Mouse (Mus musculus) spleen, postnatal 36 days (tissue): ENCODE data around the gene Efcab8.

Source experiments
- DNase-seq, 2 experiments: peaks; one replicate each; pipeline ENCODE4 v3.0.0; 2022; ENCODE audit warnings: low spot score in 2 of 2, mixed read lengths in 1 of 2

The Efcab8 gene

DNA sequence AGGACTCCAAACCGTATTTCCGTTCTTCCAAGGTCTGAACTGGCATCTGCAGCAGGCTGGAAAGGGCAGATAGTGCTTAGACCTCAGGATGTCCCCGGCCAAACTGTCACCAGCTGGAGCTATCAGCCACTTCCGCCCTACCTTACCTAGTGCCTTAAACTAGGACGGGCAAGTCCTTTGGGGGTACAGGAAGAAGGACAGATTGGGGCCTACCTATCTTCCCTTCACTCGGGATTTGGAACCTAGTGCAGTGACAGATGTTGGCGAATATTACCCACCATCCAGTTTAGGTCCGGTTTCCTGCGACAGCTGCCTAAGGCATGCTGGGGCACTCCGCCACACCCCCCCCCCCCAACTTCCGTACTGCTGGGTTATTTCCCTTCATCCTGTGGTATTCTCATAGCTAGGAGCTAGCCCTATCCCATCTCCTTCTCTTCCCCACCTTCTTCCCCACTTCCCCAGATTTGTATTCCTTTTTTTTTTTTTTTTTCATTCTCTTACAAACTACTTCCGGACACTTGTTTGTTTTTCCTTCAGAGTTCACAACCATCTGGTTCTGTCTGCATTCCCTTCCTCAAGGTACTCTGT lies at the start of gene Efcab8:
TSS of gene Efcab8 (plus strand) at position 538 of the 588 bp plus-strand sequence.
- DNase-seq = peak; percentile 23 to 28

DNA sequence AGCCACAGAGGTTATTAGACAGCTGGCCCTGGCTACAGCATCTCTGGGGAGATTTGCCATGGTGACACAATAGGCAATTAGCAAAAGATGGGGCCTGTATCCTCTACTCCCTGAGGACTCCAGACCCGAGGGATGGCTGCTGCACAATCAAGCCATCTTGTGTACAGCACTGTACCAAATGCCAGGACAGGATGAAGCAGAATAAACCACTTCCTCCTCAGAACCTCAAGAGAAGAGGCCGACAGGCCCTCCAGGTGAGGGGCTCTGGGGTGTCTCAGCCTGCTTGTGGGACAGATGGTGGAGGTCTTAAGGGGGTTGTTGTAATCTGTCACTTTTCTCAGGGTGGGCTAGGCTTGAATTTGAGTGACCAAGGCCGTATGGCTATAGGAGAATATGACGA lies 45.7 kb upstream of the Efcab8 start:
- DNase-seq = no peak

DNA sequence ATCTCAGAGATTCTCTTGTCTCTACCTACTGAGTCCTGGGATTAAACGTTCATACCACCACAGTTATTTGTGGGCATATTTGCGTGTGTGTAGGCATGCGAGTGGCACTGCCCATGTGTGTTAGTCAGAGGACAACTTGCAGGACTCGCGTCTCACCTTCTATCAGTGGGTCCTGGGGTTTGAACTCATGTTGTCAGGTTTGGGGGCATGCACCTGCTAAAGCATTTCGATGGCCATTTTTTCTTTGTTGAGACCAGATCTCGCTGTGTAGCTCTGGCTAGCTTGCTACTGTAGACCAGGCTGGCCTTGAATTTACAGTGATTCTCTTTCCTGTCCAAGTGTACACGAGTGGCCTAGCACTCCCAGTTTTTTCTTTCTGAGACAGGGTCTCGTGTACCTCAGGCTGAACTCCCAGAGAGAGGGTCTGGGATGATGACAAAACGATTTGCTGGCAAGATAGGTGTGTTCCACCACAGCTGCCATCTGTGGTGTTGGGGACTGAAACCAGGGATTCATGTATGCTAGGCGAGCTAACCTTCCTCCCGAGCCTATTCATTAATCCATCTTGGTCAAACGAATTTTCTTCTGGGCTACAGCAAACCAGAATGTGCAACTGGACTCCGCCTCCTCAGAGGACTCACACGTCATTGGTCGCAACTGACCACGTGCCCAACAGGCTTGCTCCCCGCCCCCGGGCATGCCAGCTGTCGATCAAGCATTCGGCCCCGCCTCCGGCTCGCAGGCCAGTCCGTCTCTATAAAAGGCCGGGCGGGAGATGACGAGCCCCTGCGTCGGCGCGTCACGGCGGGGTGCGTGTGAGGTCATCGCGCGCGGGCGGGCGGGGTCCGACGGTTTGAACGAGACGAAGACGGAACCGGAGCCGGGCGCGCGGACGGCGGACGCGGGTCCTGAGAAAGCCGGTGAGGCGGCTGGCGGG lies 39.0 kb upstream of the Efcab8 start, which contains the start of gene Mapre1:
TSS of gene Mapre1 (plus strand) at position 775 of the 937 bp plus-strand sequence.
- peak; percentile 99 to 100 for DNase-seq

DNA sequence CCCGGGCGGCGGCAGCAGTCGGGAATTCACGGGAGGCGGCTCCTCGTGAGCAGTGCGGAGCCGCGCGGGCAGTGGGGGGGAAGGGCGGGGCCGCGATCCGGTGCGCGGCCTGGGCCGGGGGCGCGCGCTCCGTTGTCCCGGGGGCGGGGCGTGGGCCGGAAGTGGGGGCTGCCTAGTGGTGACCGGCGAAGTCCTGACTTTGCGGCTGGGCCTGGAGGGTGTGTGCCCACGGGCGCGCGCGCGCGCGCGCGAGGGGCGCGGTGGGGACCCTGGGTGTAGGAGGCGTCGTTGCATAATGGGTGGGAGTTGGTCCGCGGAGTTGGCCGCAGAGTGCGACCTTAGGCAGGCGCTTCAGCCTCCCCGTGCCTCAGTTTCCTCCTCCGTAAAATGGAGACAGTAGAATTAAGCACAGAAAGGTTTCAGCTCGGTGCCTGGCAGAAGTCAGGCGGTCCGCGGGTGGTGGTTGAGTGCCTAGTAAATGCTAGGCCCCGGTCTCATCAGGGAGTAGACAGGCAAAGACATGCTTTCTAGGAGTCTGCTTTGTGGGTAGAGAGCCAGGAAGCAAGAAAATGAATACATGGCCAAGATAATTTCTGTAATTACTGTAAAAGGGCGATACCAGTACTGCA lies 38.2 kb upstream of the Efcab8 start:
- no peak for DNase-seq

DNA sequence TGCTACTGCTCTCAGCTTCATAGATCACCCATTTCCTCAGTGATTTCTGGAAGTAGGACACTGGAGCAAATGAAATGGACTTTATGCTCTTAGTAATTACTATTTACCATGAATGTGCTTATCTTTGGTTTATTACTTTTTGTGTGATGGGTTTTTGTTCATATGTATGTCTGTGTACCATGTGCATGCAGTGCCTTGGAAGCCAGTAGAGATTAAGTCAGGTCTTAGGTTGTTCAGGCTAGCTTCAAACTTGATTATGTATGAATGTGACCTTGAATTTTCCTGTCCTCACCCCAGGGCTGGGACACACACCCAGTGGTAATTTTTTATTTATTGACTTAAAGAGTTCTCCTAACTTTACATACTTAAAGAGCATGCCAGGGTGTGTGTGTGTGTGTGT lies 31.7 kb upstream of the Efcab8 start:
- DNase-seq = no peak

DNA sequence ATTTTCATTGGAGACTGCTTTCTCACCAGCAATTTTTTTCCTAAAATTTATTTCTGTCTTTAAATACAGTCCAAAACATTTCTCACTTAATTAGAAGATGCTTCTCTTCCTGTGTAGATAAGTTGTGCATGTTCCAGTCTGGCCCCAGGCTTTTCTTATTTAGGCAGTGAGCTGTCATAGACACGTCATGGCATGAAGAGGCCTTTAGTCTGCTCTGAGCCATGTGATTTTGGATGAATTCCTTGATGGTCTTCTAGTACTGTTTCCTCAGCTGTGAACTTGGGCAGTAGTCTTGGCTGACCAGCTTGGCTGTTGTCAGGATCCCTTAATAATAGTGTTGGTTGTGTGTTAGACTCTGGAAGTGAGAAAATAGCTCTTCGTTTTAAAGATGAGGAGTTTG lies 29.4 kb upstream of the Efcab8 start:
- DNase-seq = no peak

DNA sequence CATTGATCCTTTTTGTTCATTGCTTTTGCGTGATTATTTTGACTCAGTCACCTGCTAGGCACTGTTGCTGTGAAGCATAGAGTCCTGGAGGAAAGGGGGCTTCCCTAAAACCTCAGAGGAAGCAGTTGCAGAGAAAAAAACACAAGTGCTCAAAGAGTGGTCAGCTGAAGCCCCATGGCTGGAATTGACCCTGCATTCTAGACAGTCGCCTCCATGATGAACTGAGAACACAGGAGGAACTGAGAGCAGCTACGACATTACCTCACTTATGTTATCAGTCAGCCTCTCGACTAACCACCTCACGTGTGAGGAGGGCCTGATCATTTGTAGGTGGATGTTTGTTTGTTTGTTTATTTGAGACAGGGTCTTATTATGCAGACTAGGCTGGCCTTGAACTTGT lies 17.6 kb upstream of the Efcab8 start:
- no peak for DNase-seq

DNA sequence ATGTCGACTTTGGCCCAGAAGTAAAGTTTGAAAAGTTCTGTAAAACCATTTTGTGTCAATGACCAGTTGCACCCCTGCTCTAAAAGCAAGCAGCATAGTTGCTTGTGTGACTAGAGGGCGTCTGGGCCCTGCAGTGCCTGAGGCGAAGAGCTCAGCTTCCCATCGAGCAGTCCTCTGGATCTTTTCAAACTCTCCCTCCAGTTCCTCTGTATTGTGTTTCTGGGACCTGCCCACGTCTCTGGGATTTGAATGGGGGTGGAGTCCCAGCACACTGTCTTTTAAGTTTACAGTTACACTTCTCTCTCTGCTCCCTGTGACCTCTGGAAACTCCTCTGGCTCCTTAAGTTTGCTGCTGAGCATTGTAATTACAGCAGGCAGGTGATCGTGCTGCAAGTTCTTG lies 12.2 kb upstream of the Efcab8 start:
- DNase-seq = no peak

DNA sequence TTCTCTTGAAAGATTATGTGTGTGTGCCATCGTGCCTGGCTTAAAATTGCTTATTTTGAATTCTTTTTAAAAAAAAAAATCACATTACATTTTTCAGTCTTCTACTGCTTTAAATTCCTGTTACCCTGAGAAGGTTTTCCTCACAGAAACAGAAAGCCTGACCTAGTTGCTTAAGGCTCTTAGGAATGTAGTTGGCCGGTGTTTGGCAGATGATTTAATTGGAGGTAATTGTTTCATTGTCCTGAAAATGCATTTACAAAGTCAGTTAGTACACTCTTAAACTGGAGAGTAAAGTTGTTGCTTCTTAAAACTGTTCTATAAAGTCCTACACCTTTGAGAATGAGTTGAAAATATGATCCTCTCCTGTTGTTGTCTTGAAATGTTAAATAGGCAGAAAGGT lies 10.8 kb upstream of the Efcab8 start:
- no peak for DNase-seq

DNA sequence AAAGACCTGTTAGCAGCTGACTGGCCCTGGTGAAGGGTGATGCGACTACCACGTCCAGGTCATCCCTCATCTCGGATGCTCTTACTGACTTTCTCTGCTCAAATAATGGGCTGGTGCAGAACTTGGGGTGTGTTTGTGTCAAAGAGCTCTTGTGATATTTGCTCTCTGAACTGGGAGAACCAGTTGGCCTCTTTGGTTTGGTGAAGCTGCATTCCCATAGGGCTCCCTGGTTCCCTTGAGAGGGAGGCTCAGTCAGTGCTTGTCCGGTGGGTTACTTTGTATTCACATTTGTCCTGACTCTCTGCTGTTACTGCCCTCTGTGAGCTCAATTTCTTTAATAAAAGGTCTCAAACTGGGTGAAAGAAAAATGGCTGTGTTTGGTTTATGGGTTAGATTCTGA lies 6.8 kb upstream of the Efcab8 start:
- no peak for DNase-seq

DNA sequence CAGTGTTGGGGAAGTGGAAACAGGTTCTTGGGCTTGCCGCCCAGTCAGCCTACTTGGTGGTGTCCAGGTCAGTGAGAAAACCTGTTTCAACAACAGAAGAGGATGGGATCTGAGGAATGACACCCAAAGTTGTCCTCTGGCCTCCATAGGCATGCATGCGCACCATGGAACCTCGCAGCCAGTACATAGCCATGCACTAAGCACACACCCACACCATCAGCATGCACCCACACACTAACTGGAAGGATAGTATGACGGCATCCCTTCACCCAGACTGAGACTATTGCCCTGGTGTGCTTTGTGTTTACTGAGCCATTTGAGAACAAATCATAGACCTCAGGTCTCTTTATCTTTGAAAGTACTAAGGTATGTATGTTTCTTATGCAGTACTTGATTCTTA lies 4.3 kb upstream of the Efcab8 start:
- DNase-seq = no peak

DNA sequence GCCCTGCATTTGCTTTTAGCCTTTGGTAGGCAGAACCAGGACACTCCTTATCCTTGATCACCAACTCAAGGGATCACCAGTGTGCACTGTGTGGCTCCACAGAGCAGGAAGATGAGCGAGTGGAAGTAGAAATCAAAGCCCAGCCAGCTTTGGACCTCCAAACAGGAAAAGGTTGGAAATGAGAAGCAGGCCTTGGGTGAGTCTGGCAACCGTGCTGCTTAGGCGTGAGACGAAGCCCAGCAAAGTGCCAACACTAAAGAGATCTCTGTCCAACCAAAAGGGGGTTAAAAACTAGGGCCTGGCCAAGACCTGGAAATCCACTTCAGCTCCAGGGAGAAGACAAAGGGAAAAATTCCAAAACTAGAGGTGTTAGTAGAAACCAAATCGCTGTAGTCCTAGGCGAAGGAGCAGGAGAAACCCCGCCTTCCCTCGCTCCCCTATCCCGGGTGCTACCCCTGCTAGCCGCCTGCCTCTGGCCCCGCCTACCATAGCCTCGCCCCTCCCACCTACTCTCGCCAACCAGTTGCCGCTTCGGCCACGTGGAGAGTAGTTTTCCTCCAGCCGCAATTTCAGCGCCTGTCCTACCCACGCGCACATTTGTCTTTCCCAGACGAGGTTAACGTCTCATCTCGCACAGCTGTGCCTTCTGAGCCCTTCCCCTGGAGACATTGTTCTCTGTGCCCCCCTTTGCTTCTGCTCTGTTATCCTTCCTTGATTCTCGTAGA lies 931 bp upstream of the Efcab8 start:
- peak; percentile 79 to 80 for DNase-seq

DNA sequence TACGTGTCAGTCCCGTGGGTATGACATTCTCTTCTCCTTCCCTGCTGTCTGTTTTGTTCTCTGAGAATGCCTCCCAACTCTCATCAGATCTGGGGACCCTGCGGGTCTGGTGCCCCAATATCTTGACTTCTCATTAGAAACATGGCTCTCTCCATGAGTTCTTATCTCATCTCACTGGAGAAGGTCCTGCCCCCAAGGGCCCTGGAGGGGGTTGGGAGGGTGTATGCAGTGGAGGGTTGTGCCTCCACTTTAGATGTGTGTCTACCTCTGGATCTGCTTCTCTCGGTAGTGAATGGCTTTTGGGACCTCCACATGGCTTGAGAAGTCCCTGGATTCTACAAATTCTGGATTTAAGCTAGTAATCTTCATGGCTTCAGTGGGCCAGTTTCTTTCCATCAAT lies 1.4 kb downstream of the Efcab8 start:
- DNase-seq = no peak

DNA sequence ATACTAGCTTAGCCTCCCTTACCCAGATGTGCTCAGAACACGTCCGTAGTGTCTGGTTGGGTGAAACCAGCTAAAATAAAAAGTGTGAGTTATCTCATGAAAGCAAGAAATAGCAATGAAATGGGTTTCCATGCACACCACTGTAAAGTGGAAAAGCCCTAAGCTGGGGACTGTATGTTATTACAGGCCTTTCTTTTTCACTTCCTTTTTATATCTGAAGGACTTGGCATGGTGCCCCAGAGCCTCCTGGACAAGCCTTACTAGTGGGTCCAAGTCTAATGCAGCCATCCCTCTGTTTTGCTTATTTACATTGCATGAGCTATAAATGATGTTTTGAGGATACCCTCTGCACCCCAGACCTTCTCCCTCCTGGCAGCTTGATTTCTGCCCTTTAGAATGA lies 4.9 kb downstream of the Efcab8 start:
- peak; percentile 20 to 56 for DNase-seq

DNA sequence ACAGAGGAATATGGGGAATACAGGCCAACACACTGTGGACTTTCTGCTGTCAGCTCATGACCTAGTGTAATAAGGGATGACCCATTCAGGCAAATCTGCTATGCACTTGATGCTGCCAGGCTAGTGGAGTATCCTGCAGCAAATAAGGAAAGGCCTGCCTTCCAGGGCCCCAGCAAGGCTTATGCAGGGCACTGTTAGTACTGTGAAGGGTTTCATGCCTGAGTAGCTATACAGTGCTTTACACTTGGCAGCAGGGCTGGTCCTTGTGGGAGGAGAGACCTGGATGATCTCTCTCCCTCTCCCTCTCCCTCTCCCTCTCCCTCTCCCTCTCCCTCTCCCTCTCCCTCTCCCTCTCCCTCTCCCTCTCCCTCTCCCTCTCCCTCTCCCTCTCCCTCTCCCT lies 13.6 kb downstream of the Efcab8 start:
- no peak for DNase-seq

DNA sequence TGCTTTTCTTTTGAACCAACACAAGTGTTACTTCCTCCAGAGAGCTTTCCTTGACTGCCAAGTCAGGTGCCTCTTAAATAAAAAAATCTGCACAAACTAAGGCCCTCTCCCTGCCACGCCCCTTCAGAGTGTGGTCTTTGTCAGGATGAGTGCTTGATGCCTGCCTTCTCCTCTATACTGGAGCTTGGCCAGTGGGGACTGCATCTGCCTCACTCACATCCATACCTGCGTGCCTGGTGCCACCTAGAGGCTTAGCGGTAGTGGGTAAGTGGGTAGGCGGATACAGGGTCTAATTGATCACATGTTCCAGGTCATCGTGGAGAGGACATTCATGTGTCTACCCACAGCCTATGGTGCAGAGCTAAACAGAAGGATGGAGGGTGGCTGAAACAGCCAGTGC lies 15.4 kb downstream of the Efcab8 start:
- no peak for DNase-seq

DNA sequence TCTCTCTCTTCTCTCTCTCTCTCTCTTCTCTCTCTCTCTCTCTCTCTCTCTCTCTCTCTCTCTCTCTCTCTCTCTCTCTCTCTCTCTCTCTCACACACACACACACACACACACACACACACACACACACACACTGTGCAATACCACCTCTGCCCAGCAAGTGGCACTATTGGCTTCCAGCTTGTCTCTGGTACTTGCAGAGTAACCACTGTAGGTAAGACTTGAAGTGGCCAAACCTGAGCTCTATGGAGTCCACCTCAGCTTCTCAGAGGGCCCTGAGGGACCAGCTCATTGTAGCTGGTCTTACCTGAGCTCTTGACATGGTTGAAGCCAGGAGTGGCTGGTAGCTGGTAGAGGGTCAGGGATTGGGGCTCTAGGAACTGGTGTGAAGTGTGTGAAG lies 27.7 kb downstream of the Efcab8 start:
- peak in 1 of 2 experiments; percentile 13 for DNase-seq

DNA sequence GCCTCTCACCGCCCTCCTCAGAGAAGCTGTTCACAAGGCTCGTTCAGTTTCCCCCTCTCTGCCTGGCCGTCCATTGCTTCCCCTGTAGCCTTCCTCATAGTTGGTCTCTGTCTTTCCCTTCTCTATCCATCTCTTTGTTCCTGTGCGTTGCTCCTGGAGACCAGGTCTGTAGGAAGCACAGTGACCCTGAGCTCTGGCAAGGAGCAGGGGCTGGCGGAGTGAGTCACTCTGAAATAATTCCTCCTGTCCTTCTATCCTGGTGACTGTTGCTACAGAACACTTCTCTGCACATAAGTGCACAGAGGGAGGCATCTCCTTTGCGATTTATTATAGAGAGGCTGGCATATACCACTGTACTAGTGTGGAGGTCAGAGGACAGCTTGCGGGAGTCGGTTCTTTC lies 28.4 kb downstream of the Efcab8 start:
- DNase-seq = no peak

DNA sequence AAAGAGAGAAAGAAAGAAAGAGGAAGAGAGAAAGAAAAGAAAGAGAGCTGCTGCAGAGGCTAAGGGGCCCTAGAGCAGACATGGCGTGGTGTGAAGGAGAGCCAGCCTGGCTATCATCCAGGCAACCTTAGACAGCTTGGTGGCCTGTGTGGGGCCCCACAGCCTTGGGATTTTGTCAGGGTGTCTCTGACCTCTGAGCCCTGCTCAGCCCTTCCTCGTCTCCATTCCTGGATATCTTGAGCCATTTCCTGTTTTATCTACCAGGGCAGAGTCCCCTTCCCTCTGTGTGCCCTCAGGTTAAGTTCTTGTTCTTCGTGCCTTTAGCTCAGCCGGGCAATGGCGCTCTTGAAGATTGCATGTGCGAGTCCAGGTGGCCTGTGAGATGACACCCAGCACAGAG lies 29.1 kb downstream of the Efcab8 start:
- no peak for DNase-seq

DNA sequence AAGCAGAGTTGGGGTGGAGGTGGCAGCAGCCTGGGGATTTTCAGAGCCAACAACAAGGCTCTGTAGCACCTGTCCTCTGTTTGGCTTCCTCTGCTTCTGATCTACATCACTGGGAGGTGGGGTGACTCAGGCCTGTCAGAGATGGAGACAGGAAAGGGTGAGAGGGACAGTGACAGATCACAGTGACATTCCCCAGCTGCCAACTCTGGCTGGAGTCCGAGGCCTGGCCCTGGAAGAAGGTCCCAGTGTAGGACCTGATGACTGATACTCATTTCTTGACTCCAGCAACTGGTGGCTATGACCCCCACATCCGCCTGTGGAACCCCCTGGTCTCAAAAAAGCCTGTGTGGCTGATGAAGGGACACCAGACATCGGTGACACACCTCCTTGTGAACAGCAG lies 30.2 kb downstream of the Efcab8 start:
- no peak for DNase-seq

DNA sequence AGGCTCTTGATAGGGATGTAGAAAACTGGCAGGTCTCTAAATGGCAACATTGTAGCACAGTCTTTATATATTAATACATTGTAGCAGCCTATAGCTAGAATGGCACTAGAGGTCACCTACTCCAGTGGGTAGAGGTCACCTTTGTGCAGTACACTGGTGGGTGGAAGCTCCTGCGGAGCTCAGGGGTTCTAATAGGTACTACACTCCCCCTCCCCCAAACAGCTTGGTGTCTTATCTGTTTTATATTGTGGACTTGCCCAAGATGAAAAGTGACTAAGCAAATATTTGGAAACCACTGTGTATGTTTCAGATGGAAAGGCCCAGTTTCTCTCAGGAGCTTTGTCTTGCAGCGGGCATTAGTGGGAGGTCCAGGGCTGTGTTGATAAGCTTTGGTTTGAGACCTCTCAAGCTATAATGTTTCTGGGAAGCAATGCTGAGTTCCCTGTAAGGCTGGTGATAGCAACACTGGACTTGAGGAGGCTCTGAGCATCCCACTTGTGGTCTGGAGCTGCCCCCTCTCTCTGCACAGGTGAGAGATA lies 42.3 kb downstream of the Efcab8 start:
- no peak for DNase-seq

DNA sequence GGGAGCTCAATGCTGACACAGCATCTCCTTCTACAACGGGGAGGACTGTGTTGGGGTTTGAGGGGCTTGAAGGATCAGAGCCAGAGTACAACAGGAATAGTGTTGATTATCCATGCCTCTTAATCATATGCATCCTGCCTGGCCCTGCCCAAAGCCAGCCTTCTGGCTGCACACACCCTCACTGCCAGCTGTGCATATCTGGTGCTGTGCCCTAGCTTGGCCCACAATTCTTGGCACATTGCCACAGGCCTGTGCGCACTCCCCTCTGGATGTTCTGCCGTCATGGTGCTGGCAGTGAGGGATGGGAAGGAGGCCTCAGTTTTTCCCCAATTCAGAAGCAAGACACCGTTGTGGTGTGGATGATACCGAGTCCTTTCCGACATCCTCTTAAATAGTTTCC lies 44.9 kb downstream of the Efcab8 start:
- no peak for DNase-seq
